ENCODE assay signal across 11 mouse cellular contexts in genomic region chr10:68842023-68842735, GRCm38 (mm10).
A peak's percentile ranks its signal among the peaks of the same experiment; 100 is the strongest.
DNase-seq lines count a peak whose midpoint lies in the region; ATAC-seq and TF ChIP-seq lines count a peak whose summit lies in the region.
"Had no signal": no experiment of that assay in that cellular context is flagged by ENCODE, and none has a peak within 500 bp of the region (broad histone marks: within the 10 kb centered on the region; RNA-seq: fewer than 3 reads in every experiment).

No protein-coding gene starts in this region.

- peak overlapping the region; percentile 64 for H3K27ac ChIP-seq in heart, embryonic 15.5 days
- H3K27ac ChIP-seq in liver, embryonic 14.5 days, result no peak overlapping the region
- H3K27ac ChIP-seq: liver, embryonic 13.5 days had no signal

- no peaks in the 10 kb centered on the region for H3K9me3 ChIP-seq in heart, embryonic 15.5 days (replicated peaks)
- H3K9me3 ChIP-seq in liver, embryonic 14.5 days (ENCODE audit: control insufficient read depth, low read length), result no peaks in the 10 kb centered on the region
- H3K9me3 ChIP-seq: liver, embryonic 13.5 days had no signal

- TF ChIP-seq EP300 in liver, embryonic 14.5 days (IDR thresholded peaks at IDR 0.05; ENCODE audit: low read depth), result no peak

- no peak for TF ChIP-seq CTCF in liver, embryonic 14.5 days (IDR thresholded peaks at IDR 0.05; ENCODE audit: low read depth)

- peak overlapping the region; percentile 9; the same call in 1 of the 2 replicates for H3K4me3 ChIP-seq in heart, embryonic 15.5 days
- H3K4me3 ChIP-seq in liver, embryonic 14.5 days (ENCODE audit: insufficient read depth in 1 of 2, low read depth in 2 of 2, low read length in 2 of 2), result no peak overlapping the region
- H3K4me3 ChIP-seq: liver, embryonic 13.5 days had no signal

- peaks cover 7% of the 10 kb centered on the region for H3K4me1 ChIP-seq in heart, embryonic 15.5 days (replicated peaks)
- no peaks in the 10 kb centered on the region for H3K4me1 ChIP-seq in liver, embryonic 14.5 days (replicated peaks; ENCODE audit: control insufficient read depth in 2 of 2, insufficient read depth in 2 of 2, low read length in 1 of 2)
- H3K4me1 ChIP-seq: liver, embryonic 13.5 days had no signal

- ATAC-seq in heart, embryonic 15.5 days (replicated peaks; ENCODE audit: insufficient number of reproducible peaks, insufficient read depth, low FRiP score, low read depth), result no peak
- ATAC-seq in liver, embryonic 14.5 days (ENCODE audit: insufficient read depth), result no peak

- H3K9ac ChIP-seq in heart, embryonic 15.5 days, result no peak overlapping the region
- H3K9ac ChIP-seq in liver, embryonic 14.5 days (replicated peaks), result no peak overlapping the region
- H3K9ac ChIP-seq: liver, embryonic 13.5 days had no signal

- WGBS in heart, embryonic 15.5 days, result 22% methylated on average over 13 of the region's 13 CpGs
- WGBS in liver, embryonic 14.5 days (ENCODE audit: insufficient replicate concordance), result 21% methylated on average over 13 of the region's 13 CpGs

- DNase-seq in layer of hippocampus, adult 11-12 months (ENCODE audit: low spot score), result peak; percentile 3
- DNase-seq in layer of hippocampus, adult 9-10 months (ENCODE audit: low spot score), result no peak
- DNase-seq in liver, embryonic 14.5 days (ENCODE audit: low read depth in 3 of 3, low spot score in 3 of 3), result no peak
- DNase-seq in splenic B cell, adult 2 months (ENCODE audit: low read depth, low spot score), result peak; percentile 45
- no peak for DNase-seq in thymus, adult 18-20 months
- no peak for DNase-seq in thymus, postnatal 14 days
- DNase-seq in layer of hippocampus, adult 18-20 months (ENCODE audit: low spot score in 2 of 2), result no peak
- DNase-seq: cerebellum, adult 2 months; gastrocnemius, postnatal 10 days; liver, embryonic 13.5 days had no signal

- H3K36me3 ChIP-seq in heart, embryonic 15.5 days, result no peaks in the 10 kb centered on the region
- H3K36me3 ChIP-seq in liver, embryonic 14.5 days (replicated peaks; ENCODE audit: control insufficient read depth, insufficient read depth, low read depth), result no peaks in the 10 kb centered on the region
- no peaks in the 10 kb centered on the region for H3K36me3 ChIP-seq in splenic B cell, adult 2 months (ENCODE audit: control insufficient read depth, insufficient read depth, low read length, poor library complexity, severe bottlenecking)
- H3K36me3 ChIP-seq: liver, embryonic 13.5 days had no signal

- H3K27me3 ChIP-seq in heart, embryonic 15.5 days, result no peaks in the 10 kb centered on the region
- H3K27me3 ChIP-seq in liver, embryonic 14.5 days (ENCODE audit: control insufficient read depth, insufficient read depth, low read length), result no peaks in the 10 kb centered on the region
- H3K27me3 ChIP-seq in splenic B cell, adult 2 months (ENCODE audit: control insufficient read depth, insufficient read depth, low read length, poor library complexity, severe bottlenecking), result no peaks in the 10 kb centered on the region
- H3K27me3 ChIP-seq: liver, embryonic 13.5 days had no signal

- peak overlapping the region; percentile 54 for H3K4me2 ChIP-seq in heart, embryonic 15.5 days
- H3K4me2 ChIP-seq in liver, embryonic 14.5 days (ENCODE audit: low read depth), result 0 out of 2 replicates have a peak overlapping the region, but pooled peaks have one; percentile 1
- H3K4me2 ChIP-seq: liver, embryonic 13.5 days had no signal

Comparison
In these comparisons a context has a peak if more than half of its experiments do, and no peak if none do; other contexts are left out.
1. DNase-seq: peak in layer of hippocampus, adult 11-12 months (single experiment) and splenic B cell, adult 2 months (single experiment); none in layer of hippocampus, adult 9-10 months (single experiment), liver, embryonic 14.5 days (0 of 3), thymus, adult 18-20 months (0 of 2), thymus, postnatal 14 days (single experiment) and layer of hippocampus, adult 18-20 months (0 of 2).